Mouse (Mus musculus): ENCODE results near the gene Nkg7.
A peak's percentile ranks its signal among the peaks of the same experiment; 100 is the strongest.
"Not testable (repeated sequence)": the region's sequence is repeated elsewhere in the genome, so short reads cannot be mapped to it uniquely, and the experiment has no call there.

Gene Nkg7

GRCm38 (mm10) chr7:43436341-43437255, at the start of gene Nkg7:
Gene Nkg7 (plus strand): TSS chr7:43437073.
- DNase-seq: no peak

GRCm38 (mm10) chr7:43392349-43393121, 44.3 kb upstream of the Nkg7 start:
- no peak for DNase-seq

- no peak for DNase-seq
Measured at GRCm38 (mm10) chr7:43399501-43399900, 37.4 kb upstream of the Nkg7 start.

- no peak for DNase-seq
Measured at GRCm38 (mm10) chr7:43402718-43403117, 34.2 kb upstream of the Nkg7 start.

- DNase-seq: no peak
Measured at GRCm38 (mm10) chr7:43407573-43407972, 29.3 kb upstream of the Nkg7 start.

GRCm38 (mm10) chr7:43408131-43408553, 28.7 kb upstream of the Nkg7 start, which contains the start of gene Siglecg:
Gene Siglecg (plus strand): TSS chr7:43408204.
- no peak for DNase-seq

- DNase-seq: no peak
Measured at GRCm38 (mm10) chr7:43409084-43409483, 27.8 kb upstream of the Nkg7 start.

GRCm38 (mm10) chr7:43411724-43412123, 25.1 kb upstream of the Nkg7 start:
- DNase-seq: not testable (repeated sequence)

GRCm38 (mm10) chr7:43417298-43417697, 19.6 kb upstream of the Nkg7 start:
- no peak for DNase-seq

- peak; percentile 79 for DNase-seq
Measured at GRCm38 (mm10) chr7:43422995-43423617, 13.8 kb upstream of the Nkg7 start.

- DNase-seq: no peak
Measured at GRCm38 (mm10) chr7:43423991-43424625, 12.8 kb upstream of the Nkg7 start.

- no peak for DNase-seq
Measured at GRCm38 (mm10) chr7:43427406-43427805, 9.5 kb upstream of the Nkg7 start, which contains the start of gene Lim2. Gene Lim2 (plus strand): TSS chr7:43427670.

- no peak for DNase-seq
Measured at GRCm38 (mm10) chr7:43429500-43429899, 7.4 kb upstream of the Nkg7 start.

GRCm38 (mm10) chr7:43432891-43433290, 4.0 kb upstream of the Nkg7 start:
- DNase-seq: no peak

GRCm38 (mm10) chr7:43434676-43435075, 2.2 kb upstream of the Nkg7 start:
- DNase-seq: no peak

GRCm38 (mm10) chr7:43438611-43439010, 1.7 kb downstream of the Nkg7 start:
- no peak for DNase-seq

- DNase-seq: no peak
Measured at GRCm38 (mm10) chr7:43440482-43440881, 3.6 kb downstream of the Nkg7 start, which contains the start of gene Cldnd2. Gene Cldnd2 (plus strand): TSS chr7:43440782.

- no peak for DNase-seq
Measured at GRCm38 (mm10) chr7:43441071-43441470, 4.2 kb downstream of the Nkg7 start.

- no peak for DNase-seq
Measured at GRCm38 (mm10) chr7:43442684-43443083, 5.8 kb downstream of the Nkg7 start.

- peak; percentile 81 for DNase-seq
Measured at GRCm38 (mm10) chr7:43443126-43443916, 6.4 kb downstream of the Nkg7 start.

GRCm38 (mm10) chr7:43443917-43444293, 7.0 kb downstream of the Nkg7 start, which contains the start of the genes Etfb and Gm45233:
Gene Etfb (plus strand): TSS chr7:43444083.
Gene Gm45233 (plus strand): TSS chr7:43444128.
- peak; percentile 88 for DNase-seq

GRCm38 (mm10) chr7:43447801-43448200, 10.9 kb downstream of the Nkg7 start:
- no peak for DNase-seq
